Mouse (Mus musculus) brain, embryonic 18.5 days (tissue): ENCODE data around the gene Wnt11.
A peak's percentile ranks its signal among the peaks of the same experiment; 100 is the strongest.

ENCODE experiments used
- DNase-seq: peaks from one replicate; pipeline ENCODE4 v3.0.0-alpha.2; 2012; ENCODE audit warnings: low read depth, low spot score

Wnt11 gene

GRCm38 (mm10) chr7:98828876-98829275 is 6.0 kb upstream of the Wnt11 start:
- no peak for DNase-seq

DNA sequence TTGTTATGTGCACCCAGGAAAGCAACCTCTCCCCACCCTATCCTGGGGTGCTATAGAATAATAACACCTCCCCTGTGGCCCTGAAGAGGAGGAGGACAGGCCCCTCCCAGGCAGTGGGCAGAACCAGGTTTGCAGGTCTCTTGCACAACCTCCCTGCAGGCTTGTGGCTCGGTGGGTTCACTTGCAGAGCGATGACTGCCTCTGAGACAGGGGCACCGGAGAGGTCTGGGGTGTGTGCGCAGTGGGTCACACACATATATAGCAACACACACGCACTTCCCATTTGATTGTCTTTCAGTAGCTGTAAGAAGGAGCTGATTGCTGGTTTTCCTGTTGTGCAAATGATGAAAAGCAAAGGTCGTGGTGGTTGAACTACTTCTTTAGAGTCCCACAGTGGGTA is 3.6 kb upstream of the Wnt11 start:
- no peak for DNase-seq

DNA sequence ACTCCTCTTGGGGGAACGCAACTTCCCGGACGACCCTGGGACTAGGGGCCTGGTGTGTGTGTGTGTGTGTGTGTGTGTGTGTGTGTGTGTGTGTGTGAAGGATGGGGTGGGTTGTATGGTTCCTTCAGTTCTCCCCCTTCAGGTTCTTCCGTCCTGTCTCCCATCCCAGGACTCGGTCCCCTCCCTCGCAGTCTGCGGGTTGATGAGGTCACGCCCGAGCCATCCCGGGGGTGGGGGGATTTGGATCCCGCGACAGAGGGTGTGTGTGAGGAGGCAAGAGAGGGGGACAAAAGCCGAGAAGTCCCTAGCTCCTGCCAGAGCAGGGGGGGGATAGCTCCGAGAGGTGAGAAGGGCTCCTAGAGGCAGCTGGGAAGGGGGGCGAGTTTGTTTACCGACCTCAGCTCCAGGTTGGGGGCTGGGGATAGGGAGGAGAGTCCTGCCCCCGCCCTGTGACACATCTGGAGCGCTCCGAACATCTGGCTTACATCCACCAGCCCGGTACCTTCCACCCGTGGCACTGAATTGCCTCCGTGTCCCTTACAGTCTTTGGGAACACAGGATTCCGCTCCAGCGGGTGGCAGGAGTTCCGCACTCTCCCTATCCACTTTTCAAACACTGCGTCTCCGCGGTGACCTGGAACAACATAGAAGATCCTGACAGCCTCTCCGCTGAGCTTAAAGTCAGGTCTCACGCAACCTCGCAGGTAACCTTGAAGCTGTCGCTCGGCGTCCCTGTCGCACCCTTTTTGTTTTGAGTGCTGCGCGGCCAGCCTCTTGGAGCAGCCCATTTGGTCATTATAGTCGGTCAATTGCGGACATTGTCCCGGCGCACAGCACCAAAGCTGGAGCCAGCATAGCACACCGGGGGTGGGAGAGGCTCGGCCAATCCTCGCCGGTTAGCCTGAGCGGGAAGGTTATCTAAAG is 868 bp downstream of the Wnt11 start:
- no peak for DNase-seq

DNA sequence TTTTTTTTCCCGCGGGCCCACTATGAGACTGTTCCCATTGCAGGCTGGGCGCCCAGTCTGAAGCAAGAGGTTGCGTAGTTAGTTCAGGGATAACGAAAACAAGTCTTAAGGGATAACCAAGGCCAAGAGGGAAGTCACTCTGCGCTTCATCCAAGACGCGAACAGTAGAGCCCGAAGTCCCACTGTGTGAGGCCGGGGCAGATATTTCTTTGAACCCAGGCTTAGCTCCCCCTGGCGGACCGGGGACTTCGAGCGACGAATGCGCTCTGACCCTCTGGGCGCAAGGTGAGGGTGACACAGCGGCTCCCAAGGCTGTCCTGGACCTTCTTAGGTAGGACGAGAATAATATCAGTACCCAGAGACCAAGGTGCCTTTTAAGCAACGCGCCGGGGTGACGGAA is 1.7 kb downstream of the Wnt11 start:
- DNase-seq: no peak

DNA sequence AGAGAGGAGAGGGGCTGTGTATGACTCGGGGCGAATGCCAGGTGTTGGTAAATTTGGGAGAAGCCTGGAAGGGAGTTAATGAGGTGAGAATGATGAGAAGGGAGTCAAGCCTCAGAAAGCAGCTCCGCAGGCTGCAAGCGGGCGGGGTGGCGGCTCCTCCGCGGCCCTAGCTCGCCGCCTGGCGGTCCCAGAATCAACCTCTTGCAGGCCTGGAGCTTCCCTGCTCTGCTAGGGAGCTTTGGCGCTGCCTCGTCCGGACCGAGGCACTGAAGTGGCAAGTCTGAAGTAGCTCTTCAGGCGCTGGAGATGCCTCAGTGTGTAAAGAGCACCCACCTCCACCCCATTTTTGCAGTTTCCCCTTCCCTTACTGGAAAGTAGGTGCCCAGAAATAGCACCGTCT is 3.0 kb downstream of the Wnt11 start:
- peak; percentile 57 for DNase-seq

DNA sequence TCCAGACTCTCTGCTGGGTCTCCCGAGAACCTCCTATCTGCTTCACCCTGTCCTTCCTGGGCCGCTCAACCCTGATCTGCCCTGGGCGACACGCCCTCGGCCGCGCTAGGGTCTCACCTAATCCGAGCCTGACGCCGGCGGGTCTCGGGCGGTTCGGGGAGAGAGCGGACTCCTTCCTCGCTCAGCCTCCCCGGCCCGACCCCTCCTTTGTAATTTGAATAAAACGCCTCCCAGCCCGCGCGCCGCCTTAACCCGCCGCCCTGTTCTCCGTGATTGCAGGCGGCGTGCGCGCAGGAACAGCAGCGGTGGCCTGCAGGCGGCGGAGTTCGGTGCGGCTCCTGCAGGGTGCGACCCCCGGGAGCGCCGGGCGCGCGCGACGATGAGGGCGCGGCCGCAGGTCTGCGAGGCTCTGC is 3.8 kb downstream of the Wnt11 start:
- DNase-seq: no peak

- DNase-seq: no peak
Measured at GRCm38 (mm10) chr7:98839312-98839711, 4.4 kb downstream of the Wnt11 start.

- DNase-seq: no peak
Measured at GRCm38 (mm10) chr7:98840771-98841170, 5.9 kb downstream of the Wnt11 start.

- DNase-seq: no peak
Measured at GRCm38 (mm10) chr7:98841802-98842201, 6.9 kb downstream of the Wnt11 start.

GRCm38 (mm10) chr7:98842997-98843396 is 8.1 kb downstream of the Wnt11 start:
- no peak for DNase-seq

GRCm38 (mm10) chr7:98843649-98844048 is 8.7 kb downstream of the Wnt11 start:
- DNase-seq: no peak

DNA sequence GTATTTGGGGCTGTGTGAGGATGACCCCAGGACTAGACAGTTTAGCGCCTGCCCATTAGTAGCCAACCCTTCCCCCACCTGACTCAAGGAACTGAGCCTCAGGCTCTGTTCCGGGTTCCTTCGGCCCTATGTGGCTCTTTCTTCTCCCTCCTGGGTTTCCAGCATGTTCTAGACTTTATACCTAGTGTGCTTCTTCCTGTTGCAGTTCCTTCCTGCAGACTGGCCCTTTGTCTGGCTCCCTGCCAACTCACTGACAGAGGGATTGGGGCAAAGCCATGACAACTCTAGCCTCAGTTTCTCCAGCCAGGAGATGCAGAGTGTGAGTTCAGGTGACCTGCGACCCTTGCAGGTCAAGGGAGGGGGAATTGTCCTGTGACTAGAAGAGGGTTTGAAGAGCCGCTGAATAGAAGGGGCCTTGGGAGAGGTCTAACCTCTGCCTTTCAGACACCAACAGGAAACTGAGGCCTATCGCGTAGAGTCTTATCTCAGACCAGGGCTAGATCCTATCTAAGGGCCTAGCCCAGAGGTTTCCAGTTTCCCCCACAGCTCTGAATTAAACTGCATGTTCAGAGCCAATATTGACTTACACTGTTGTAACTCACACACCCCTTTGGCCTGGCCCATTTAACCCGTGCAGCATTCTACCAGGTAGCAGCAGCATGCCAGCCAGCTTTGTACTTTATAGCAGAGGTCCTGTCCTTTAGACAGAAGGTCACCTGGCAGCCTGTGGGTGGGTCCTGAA is 14.2 kb downstream of the Wnt11 start:
- DNase-seq: no peak

DNA sequence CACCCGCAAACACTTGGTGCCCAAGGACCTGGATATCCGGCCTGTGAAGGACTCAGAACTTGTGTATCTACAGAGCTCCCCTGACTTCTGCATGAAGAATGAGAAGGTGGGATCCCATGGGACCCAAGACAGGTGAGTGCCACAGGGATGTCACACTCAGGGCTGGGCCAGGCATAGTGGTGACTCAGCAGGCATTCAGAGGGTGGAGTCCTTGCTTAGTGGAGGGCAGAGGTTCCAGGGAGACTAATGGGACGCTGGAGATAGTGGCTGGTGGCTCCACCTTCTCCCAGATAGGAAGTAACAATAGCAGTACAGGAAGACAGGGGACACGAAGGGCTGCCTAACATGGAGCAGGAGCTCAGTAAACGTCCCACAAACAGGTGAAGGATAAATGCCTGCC is 15.5 kb downstream of the Wnt11 start:
- no peak for DNase-seq

DNA sequence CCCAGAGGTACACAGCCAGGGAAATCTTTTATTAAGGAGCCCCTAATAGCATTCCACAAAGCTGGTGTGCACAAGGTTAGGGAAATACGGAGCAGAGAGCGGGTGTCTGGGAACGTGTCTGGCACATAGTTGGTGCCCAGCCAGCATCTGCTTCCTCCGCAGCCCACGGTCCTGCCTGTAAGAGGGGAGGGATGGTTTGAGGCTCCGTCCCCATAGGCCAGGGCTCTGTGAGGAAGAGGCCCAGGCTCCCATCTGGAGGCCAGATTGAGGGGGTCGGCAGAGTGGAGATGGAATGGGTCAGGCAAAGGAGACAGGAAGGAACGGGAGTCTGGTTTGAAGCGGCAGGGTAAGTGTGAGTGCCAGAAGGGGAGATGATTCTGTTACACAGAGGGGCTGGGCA is 16.3 kb downstream of the Wnt11 start:
- no peak for DNase-seq

GRCm38 (mm10) chr7:98852950-98853650 is 18.2 kb downstream of the Wnt11 start:
- no peak for DNase-seq

GRCm38 (mm10) chr7:98853806-98854205 is 18.9 kb downstream of the Wnt11 start:
- DNase-seq: no peak

- no peak for DNase-seq
Measured at GRCm38 (mm10) chr7:98855388-98855787, 20.5 kb downstream of the Wnt11 start.

DNA sequence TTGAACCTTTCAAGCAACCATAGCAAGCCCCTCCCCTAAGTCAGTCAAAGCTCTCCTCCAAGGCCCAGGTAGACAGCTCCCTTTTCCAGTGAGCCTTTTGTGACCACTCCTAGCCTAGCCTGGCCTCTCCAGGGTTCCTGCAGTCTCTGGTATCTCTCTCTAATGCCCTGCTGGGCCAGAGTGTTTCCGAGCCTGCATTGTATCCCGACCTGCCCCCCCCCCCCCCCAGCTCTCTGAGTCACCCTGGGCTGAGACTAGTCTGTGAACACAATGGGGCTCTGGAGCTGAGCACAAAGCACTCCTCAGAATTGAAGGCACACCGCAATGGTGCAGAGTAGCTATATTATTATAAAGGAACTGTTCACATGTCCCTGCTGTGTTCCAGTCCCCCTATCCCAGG is 21.2 kb downstream of the Wnt11 start:
- DNase-seq: no peak

GRCm38 (mm10) chr7:98857094-98857493 is 22.2 kb downstream of the Wnt11 start:
- DNase-seq: no peak

GRCm38 (mm10) chr7:98861002-98861401 is 26.1 kb downstream of the Wnt11 start:
- no peak for DNase-seq

DNA sequence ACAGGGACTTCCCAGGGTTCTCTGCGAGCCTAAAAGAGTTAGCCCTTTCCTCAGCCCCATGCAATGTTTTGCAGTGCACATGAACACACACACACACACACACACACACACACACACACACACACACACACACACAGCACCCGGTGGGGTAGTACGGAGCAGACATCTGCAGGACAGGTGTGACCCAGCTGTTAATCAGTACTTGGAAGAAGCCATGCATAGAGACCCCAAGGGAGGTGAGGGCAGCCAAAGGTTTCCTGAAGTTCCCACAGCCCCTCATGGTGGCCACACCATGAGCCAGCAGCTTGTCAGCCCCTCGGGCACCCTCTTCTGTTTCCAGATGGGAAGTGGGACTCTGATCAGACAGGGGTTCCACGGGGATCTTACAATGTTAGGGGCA is 28.1 kb downstream of the Wnt11 start:
- DNase-seq: no peak
